Mouse (Mus musculus): ENCODE results near the gene Capn2. TPM values are rescaled to one million over a fixed set of nuclear protein-coding genes. Genes with fewer than 3 reads are reported as not detected.

Capn2 gene
- polyA plus RNA-seq, 1 experiment from 2014 or later: 95.1 TPM

GRCm38 (mm10) chr1:182475005-182475796 lies 42.2 kb downstream of the Capn2 start:
- no peak overlapping the region for H3K27ac ChIP-seq
- H3K36me3 ChIP-seq: peaks cover 45% of the 10 kb centered on the region
- no peak overlapping the region for H3K4me2 ChIP-seq (replicated peaks)
- no peak overlapping the region for H3K4me3 ChIP-seq (replicated peaks)
- 0 out of 2 replicates have a peak, but pooled peaks cover 4% of the 10 kb centered on the region for H3K4me1 ChIP-seq (replicated peaks)
- no peaks in the 10 kb centered on the region for H3K27me3 ChIP-seq (replicated peaks)
- no peak overlapping the region for H3K9ac ChIP-seq
- 82% methylated on average over 5 of the region's 5 CpGs for WGBS
- H3K9me3 ChIP-seq: no peaks in the 10 kb centered on the region
- no peak for ATAC-seq

- no peaks in the 10 kb centered on the region for H3K9me3 ChIP-seq
- no peak overlapping the region for H3K4me2 ChIP-seq (replicated peaks)
- no peak overlapping the region for H3K9ac ChIP-seq
- peaks cover 16% of the 10 kb centered on the region for H3K36me3 ChIP-seq
- H3K4me1 ChIP-seq (replicated peaks): peaks cover 7% of the 10 kb centered on the region; the same call in 1 of the 2 replicates
- H3K27ac ChIP-seq: no peak overlapping the region
- ATAC-seq: no peak
- no peaks in the 10 kb centered on the region for H3K27me3 ChIP-seq (replicated peaks)
- no peak overlapping the region for H3K4me3 ChIP-seq (replicated peaks)
- WGBS: 89% methylated on average over 4 of the region's 4 CpGs
Observed at GRCm38 (mm10) chr1:182465978-182466377, 51.4 kb downstream of the Capn2 start.

- WGBS: 50% methylated on average over 4 of the region's 4 CpGs
- peaks cover 9% of the 10 kb centered on the region; the same call in 1 of the 2 replicates for H3K4me1 ChIP-seq (replicated peaks)
- no peaks in the 10 kb centered on the region for H3K9me3 ChIP-seq
- no peak overlapping the region for H3K4me2 ChIP-seq (replicated peaks)
- peaks cover 16% of the 10 kb centered on the region for H3K36me3 ChIP-seq
- no peak overlapping the region for H3K9ac ChIP-seq
- H3K27me3 ChIP-seq (replicated peaks): no peaks in the 10 kb centered on the region
- no peak for ATAC-seq
- H3K4me3 ChIP-seq (replicated peaks): no peak overlapping the region
- H3K27ac ChIP-seq: no peak overlapping the region
Observed at GRCm38 (mm10) chr1:182465309-182465708, 52.1 kb downstream of the Capn2 start.

GRCm38 (mm10) chr1:182461813-182462212 lies 55.6 kb downstream of the Capn2 start:
- WGBS: 88% methylated on average over 10 of the region's 10 CpGs
- Histone ChIP-seq H3K4me3 (replicated peaks) (no peak overlapping the region), H3K9ac (no peak overlapping the region), H3K4me2 (replicated peaks) (no peak overlapping the region), H3K4me1 (replicated peaks) (peaks cover 9% of the 10 kb centered on the region; the same call in 1 of the 2 replicates), H3K27ac (no peak overlapping the region), H3K9me3 (no peaks in the 10 kb centered on the region), H3K27me3 (replicated peaks) (no peaks in the 10 kb centered on the region), H3K36me3 (peaks cover 17% of the 10 kb centered on the region; the same call in 1 of the 2 replicates)
- ATAC-seq: 0 out of 2 replicates have a peak, but pooled peaks have one; percentile 31

GRCm38 (mm10) chr1:182461261-182461660 lies 56.1 kb downstream of the Capn2 start:
- H3K9me3 ChIP-seq: no peaks in the 10 kb centered on the region
- H3K36me3 ChIP-seq: peaks cover 17% of the 10 kb centered on the region; the same call in 1 of the 2 replicates
- H3K4me2 ChIP-seq (replicated peaks): no peak overlapping the region
- peak overlapping the region; percentile 67 for H3K27ac ChIP-seq
- H3K27me3 ChIP-seq (replicated peaks): no peaks in the 10 kb centered on the region
- H3K4me3 ChIP-seq (replicated peaks): no peak overlapping the region
- WGBS: 25% methylated on average over 7 of the region's 7 CpGs
- H3K4me1 ChIP-seq (replicated peaks): peaks cover 9% of the 10 kb centered on the region; the same call in 1 of the 2 replicates
- no peak overlapping the region for H3K9ac ChIP-seq
- ATAC-seq: no peak

- Histone ChIP-seq H3K4me3 (replicated peaks) (no peak overlapping the region), H3K9ac (no peak overlapping the region), H3K4me2 (replicated peaks) (no peak overlapping the region), H3K4me1 (replicated peaks) (peaks cover 9% of the 10 kb centered on the region; the same call in 1 of the 2 replicates), H3K36me3 (peaks cover 18% of the 10 kb centered on the region; the same call in 1 of the 2 replicates), H3K27ac (peak overlapping the region; percentile 67), H3K27me3 (replicated peaks) (no peaks in the 10 kb centered on the region), H3K9me3 (no peaks in the 10 kb centered on the region)
- 46% methylated on average over 13 of the region's 13 CpGs for WGBS
- ATAC-seq: peak; percentile 68
Observed at GRCm38 (mm10) chr1:182460291-182461244, 56.8 kb downstream of the Capn2 start.

GRCm38 (mm10) chr1:182459436-182459835 lies 58.0 kb downstream of the Capn2 start:
- H3K27ac ChIP-seq: no peak overlapping the region
- H3K4me3 ChIP-seq (replicated peaks): no peak overlapping the region
- H3K9ac ChIP-seq: no peak overlapping the region
- H3K36me3 ChIP-seq: peaks cover 21% of the 10 kb centered on the region; the same call in 1 of the 2 replicates
- H3K4me1 ChIP-seq (replicated peaks): peaks cover 9% of the 10 kb centered on the region; the same call in 1 of the 2 replicates
- H3K9me3 ChIP-seq: no peaks in the 10 kb centered on the region
- WGBS: 72% methylated on average over 8 of the region's 8 CpGs
- no peaks in the 10 kb centered on the region for H3K27me3 ChIP-seq (replicated peaks)
- H3K4me2 ChIP-seq (replicated peaks): no peak overlapping the region
- no peak for ATAC-seq

GRCm38 (mm10) chr1:182458556-182458955 lies 58.9 kb downstream of the Capn2 start:
- Histone ChIP-seq H3K9me3 (no peaks in the 10 kb centered on the region), H3K4me2 (replicated peaks) (no peak overlapping the region), H3K27ac (no peak overlapping the region), H3K36me3 (peaks cover 26% of the 10 kb centered on the region), H3K9ac (no peak overlapping the region), H3K27me3 (replicated peaks) (no peaks in the 10 kb centered on the region), H3K4me1 (replicated peaks) (peaks cover 9% of the 10 kb centered on the region; the same call in 1 of the 2 replicates), H3K4me3 (replicated peaks) (no peak overlapping the region)
- 75% methylated on average over 19 of the region's 19 CpGs for WGBS
- no peak for ATAC-seq

GRCm38 (mm10) chr1:182455080-182455479 lies 62.3 kb downstream of the Capn2 start:
- ATAC-seq: no peak
- H3K27ac ChIP-seq: no peak overlapping the region
- no peaks in the 10 kb centered on the region; the same call in 1 of the 2 replicates for H3K4me1 ChIP-seq (replicated peaks)
- no peak overlapping the region for H3K4me2 ChIP-seq (replicated peaks)
- peaks cover 24% of the 10 kb centered on the region for H3K36me3 ChIP-seq
- H3K9me3 ChIP-seq: no peaks in the 10 kb centered on the region
- no peaks in the 10 kb centered on the region for H3K27me3 ChIP-seq (replicated peaks)
- WGBS: 91% methylated on average over 2 of the region's 2 CpGs
- no peak overlapping the region for H3K4me3 ChIP-seq (replicated peaks)
- no peak overlapping the region for H3K9ac ChIP-seq

GRCm38 (mm10) chr1:182452473-182452872 lies 64.9 kb downstream of the Capn2 start:
- ATAC-seq: no peak

GRCm38 (mm10) chr1:182448276-182449035 lies 69.0 kb downstream of the Capn2 start:
- no peak overlapping the region for H3K27ac ChIP-seq
- no peaks in the 10 kb centered on the region for H3K4me1 ChIP-seq (replicated peaks)
- no peak overlapping the region for H3K9ac ChIP-seq
- H3K36me3 ChIP-seq: peaks cover 41% of the 10 kb centered on the region
- no peak for ATAC-seq
- H3K4me3 ChIP-seq (replicated peaks): no peak overlapping the region
- no peak overlapping the region for H3K4me2 ChIP-seq (replicated peaks)
- H3K27me3 ChIP-seq (replicated peaks): no peaks in the 10 kb centered on the region
- WGBS: 92% methylated on average over 14 of the region's 14 CpGs
- H3K9me3 ChIP-seq: no peaks in the 10 kb centered on the region

More at GRCm38 (mm10) chr1:182452473-182452872, 64.9 kb downstream of the Capn2 start:
- WGBS: 86% methylated on average over 4 of the region's 4 CpGs
- H3K4me2 ChIP-seq (replicated peaks): no peak overlapping the region
- no peaks in the 10 kb centered on the region for H3K27me3 ChIP-seq (replicated peaks)
- H3K9me3 ChIP-seq: no peaks in the 10 kb centered on the region
- no peak overlapping the region for H3K27ac ChIP-seq
- no peak overlapping the region for H3K9ac ChIP-seq
- H3K4me1 ChIP-seq (replicated peaks): no peaks in the 10 kb centered on the region
- H3K4me3 ChIP-seq (replicated peaks): no peak overlapping the region
- peaks cover 26% of the 10 kb centered on the region for H3K36me3 ChIP-seq
